Mouse (Mus musculus) erythroblast, embryonic 14.5 days (primary cell): ENCODE data around the gene Slc6a1. TPM values are rescaled to one million over a fixed set of nuclear protein-coding genes. Genes with fewer than 3 reads are reported as not detected.
"Not testable (repeated sequence)": the region's sequence is repeated elsewhere in the genome, so short reads cannot be mapped to it uniquely, and the experiment has no call there.

Experiments used
- H3K27me3 ChIP-seq: 2 replicates; pipeline ENCODE4 v1.6.1; 2012; ENCODE audit warnings: inconsistent platforms; ENCODE audit not compliant: control insufficient read depth
- H3K36me3 ChIP-seq: 2 replicates; pipeline ENCODE4 v1.6.1; 2012; ENCODE audit warnings: mild to moderate bottlenecking, inconsistent platforms; ENCODE audit not compliant: control insufficient read depth
- H3K4me1 ChIP-seq: 2 replicates; pipeline ENCODE4 v1.6.1; 2012; ENCODE audit warnings: inconsistent platforms; ENCODE audit not compliant: control insufficient read depth
- H3K4me3 ChIP-seq: replicated peaks from 2 replicates; pipeline ENCODE3; 2012; ENCODE audit warnings: moderate library complexity, mild to moderate bottlenecking, inconsistent platforms
- H3K9me3 ChIP-seq: 2 replicates; pipeline ENCODE4 v1.6.1; 2012; ENCODE audit warnings: low read length, inconsistent platforms, mixed read lengths; ENCODE audit not compliant: control insufficient read depth
- GATA1 ChIP-seq: IDR thresholded peaks from 2 replicates; pipeline ENCODE4 v1.6.1; 2012; ENCODE audit warnings: low read length, inconsistent platforms, mixed read lengths
- TAL1 ChIP-seq: IDR thresholded peaks from 3 replicates; pipeline ENCODE4 v1.6.1; 2012; ENCODE audit warnings: low read length, inconsistent platforms, mixed read lengths
- polyA plus RNA-seq: library from polyadenylated mRNA; stranded (reverse); fragments of >175 nt; gene quantifications from 2 replicates; pipeline ENCODE4 v1.2.3, GENCODE M21; 2012

Gene Slc6a1
- polyA plus RNA-seq, 1 experiment, result not detected

DNA sequence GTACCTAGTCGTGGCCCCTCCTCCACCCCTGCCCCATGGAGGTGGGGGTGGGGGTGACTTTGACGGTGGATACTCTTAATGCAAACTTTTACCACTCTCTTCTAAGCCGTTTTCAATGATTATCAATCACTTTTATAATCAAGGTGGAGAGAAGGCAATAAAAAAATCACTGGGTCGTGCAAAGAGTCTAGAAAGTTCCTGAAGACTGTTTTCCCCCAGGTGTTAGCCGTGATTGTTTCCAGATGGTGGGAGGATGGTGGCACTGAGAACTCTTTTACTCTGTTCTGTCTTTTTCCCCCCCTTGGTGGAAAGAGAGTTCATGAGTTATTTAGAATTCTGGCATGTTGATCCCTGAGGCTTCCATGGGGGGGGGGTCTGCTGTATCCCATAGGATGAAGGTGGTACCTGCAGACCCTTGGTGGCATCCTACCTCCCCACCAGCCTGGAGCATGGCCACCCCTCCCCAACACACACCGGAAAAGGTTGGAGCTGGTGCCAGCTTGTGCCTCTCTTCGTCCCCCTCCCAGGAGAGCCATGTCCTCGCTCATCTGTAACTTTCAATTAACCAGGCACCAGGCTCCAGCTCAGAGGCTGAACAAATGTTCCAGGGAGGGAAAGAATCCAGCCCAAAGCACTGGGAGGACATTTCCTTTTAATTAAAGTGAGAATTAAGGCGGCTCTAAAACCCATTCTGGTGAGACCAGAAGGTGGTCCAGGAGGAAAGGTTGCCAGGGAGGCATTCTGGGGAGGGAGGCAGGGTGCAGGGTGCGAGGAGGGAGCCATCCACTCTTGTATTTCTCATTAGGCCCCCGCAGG is 53.9 kb downstream of the Slc6a1 start:
- TF ChIP-seq TAL1, result no peak
- H3K4me1 ChIP-seq, result no peaks in the 10 kb centered on the region
- no peaks in the 10 kb centered on the region for H3K36me3 ChIP-seq

DNA sequence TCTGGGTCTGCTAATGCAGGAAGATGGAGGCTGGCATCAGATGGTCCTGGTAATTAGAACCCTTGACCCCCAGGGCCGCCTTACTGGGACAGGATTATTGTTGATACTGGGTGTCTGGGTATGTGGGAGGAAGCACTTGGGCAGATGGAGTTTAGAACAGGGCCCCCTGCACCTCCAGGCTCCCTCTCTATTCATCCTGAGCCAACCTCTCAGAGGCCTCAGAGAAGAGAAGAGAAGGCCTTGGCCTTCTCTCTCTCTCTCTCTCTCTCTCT is 54.4 kb downstream of the Slc6a1 start:
- Histone ChIP-seq H3K36me3 (no peaks in the 10 kb centered on the region), H3K4me1 (no peaks in the 10 kb centered on the region), H3K4me3 (no peak overlapping the region), H3K27me3 (no peaks in the 10 kb centered on the region), H3K9me3 (no peaks in the 10 kb centered on the region)
- no peak for TF ChIP-seq TAL1
- no peak for TF ChIP-seq GATA1

More for the DNA sequence above, 53.9 kb downstream of the Slc6a1 start:
- Histone ChIP-seq H3K4me3 (no peak overlapping the region), H3K9me3 (no peaks in the 10 kb centered on the region), H3K27me3 (no peaks in the 10 kb centered on the region)

DNA sequence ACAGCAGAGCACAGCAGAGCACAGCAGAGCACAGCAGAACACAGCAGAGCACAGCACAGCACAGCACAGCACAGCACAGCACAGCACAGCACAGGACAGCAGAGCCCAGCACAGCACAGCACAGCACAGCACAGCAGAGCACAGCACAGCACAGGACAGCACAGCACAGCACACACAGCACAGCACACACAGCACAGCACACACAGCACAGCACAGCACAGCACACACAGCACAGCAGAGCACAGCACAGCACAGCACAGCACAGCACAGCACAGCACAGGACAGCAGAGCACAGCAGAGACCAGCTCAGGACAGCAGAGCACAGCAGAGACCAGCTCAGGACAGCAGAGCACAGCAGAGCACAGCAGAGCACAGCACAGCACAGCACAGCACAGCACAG is 58.9 kb downstream of the Slc6a1 start:
- not testable (repeated sequence) for H3K9me3 ChIP-seq, H3K4me3 ChIP-seq, H3K36me3 ChIP-seq, H3K4me1 ChIP-seq, H3K27me3 ChIP-seq

DNA sequence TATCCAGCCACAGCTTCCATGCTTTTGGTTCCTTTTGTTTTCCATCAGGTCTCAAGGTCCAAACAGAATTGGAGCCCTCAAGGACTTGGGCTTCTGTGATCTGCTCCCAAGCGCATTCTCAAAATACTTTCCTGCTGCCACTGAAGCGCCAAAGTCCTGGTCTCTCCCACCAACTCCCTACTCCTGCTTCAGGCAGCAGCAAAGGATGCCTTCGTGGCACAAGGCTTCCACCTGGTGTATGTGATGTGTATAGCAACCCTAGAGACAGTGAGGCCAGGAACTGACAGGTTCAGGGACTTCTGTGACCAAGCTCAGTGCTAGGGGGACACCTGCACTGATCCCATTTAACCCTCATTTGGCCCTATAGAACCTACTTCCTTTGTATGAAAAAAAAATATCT is 61.3 kb downstream of the Slc6a1 start:
- H3K4me3 ChIP-seq, result no peak overlapping the region
- no peaks in the 10 kb centered on the region for H3K4me1 ChIP-seq
- H3K36me3 ChIP-seq, result no peaks in the 10 kb centered on the region
- no peaks in the 10 kb centered on the region for H3K9me3 ChIP-seq
- no peaks in the 10 kb centered on the region for H3K27me3 ChIP-seq
- TF ChIP-seq TAL1 (no peak), GATA1 (no peak)

DNA sequence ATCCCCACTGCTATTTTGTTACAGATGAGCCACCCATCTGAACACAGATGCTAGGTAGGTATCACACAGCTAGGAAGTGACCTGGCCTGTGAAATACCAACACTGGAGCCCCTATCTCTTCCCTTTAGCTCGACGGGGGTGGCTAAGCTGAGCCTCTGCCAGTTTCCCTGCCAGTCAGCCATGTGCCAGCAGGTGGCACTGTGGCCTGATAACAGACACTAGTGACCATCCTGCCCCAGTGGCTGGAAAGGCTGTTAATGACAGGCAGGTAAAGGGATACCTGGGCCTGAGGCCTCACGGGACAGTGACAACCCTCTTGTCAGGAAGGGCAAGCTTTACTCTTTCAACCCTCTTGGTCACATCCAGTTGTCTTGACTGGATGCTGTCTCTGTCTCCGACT is 62.7 kb downstream of the Slc6a1 start:
- TF ChIP-seq GATA1 (no peak), TAL1 (no peak)
- H3K27me3 ChIP-seq, result no peaks in the 10 kb centered on the region
- no peaks in the 10 kb centered on the region for H3K9me3 ChIP-seq

DNA sequence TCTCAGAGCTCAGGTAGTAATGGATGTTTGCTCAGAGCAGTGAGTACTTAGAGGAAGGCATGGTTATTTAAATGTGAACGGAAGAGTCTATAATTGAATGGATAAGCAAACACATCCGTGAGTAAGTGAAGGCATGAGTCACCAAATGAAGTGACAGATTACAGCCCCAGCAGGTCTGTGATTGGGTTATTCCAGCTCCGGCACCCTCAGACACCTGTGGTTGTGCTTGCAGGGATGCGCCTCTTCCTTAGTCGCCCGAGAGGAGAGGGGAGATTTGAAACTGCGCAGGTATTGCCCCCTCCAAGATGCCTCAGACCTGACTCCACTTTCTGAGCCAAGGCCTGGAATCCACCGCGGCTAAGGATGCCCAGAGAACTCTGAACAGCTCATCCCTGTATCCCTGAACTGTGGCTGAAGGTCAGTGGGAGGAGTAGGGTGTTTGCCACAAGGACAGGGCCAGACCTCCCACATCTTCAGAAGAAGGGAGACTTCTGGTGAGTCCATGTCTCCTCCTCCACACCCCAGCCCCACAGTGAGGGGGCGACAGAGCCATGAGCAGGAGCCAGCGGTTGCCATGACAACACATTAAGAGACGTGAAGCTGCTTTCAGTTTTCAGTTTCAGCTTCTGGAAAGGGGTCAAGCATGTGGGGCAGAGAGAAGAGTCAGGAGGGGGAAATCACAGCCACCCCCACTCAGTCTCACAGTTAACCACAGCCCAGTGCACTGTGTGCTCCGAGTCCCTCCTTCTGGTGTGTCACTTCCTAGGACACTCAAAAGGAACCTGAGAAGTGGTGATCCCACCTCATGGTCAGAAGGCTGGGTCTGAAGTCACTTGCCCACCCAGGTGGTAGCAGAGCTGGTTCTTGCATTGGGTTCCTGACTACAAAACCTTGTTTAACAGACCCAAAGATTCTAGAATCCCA is 65.7 kb downstream of the Slc6a1 start:
- no peaks in the 10 kb centered on the region for H3K27me3 ChIP-seq
- H3K4me3 ChIP-seq, result no peak overlapping the region
- TF ChIP-seq TAL1 (no peak), GATA1 (no peak)
- H3K4me1 ChIP-seq, result no peaks in the 10 kb centered on the region
- no peaks in the 10 kb centered on the region for H3K9me3 ChIP-seq
- no peaks in the 10 kb centered on the region for H3K36me3 ChIP-seq

More for the DNA sequence above, 62.7 kb downstream of the Slc6a1 start:
- H3K36me3 ChIP-seq, result no peaks in the 10 kb centered on the region
- no peaks in the 10 kb centered on the region for H3K4me1 ChIP-seq
- H3K4me3 ChIP-seq, result no peak overlapping the region

DNA sequence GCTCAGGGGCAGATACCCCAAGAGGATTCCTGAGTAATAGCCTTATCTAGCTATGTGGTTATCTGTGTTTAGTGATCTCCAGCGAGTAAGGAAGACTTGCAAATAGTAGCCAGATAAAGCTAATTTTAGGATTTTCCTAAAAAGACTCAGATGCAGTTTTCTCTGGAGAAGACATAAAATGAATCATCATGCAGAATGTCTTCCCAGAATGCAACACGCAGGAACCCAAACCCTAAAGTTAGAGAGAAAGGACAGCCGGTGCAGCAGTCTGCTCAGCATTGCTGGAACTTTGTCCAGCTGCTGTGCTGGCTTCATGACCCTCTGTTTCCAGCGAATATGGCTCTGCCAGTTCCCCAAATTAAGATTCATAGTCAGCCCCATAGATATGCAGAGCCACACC is 72.2 kb downstream of the Slc6a1 start:
- no peaks in the 10 kb centered on the region for H3K36me3 ChIP-seq
- no peaks in the 10 kb centered on the region for H3K4me1 ChIP-seq
- TF ChIP-seq GATA1 (no peak), TAL1 (no peak)
- no peaks in the 10 kb centered on the region for H3K27me3 ChIP-seq
- no peak overlapping the region for H3K4me3 ChIP-seq
- no peaks in the 10 kb centered on the region for H3K9me3 ChIP-seq

DNA sequence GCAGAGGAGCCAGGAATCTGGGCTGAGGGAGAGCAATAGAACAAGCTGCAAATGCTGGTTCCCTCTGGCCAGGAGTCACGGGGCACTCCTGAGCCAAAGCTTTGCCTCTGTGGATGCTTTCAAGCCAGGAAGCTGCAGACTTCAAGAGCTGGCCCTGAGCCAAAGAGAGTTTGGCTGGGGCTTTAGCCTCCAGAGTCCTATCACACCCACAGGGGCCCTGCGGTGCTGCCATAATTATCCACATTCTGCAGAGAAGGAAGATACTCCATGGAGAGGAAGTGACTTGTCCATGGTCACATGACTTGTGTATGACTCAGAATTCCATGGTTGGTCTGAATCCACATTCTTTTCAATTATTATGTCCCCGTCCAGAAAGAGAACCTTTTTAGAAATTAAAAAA is 75.7 kb downstream of the Slc6a1 start:
- no peaks in the 10 kb centered on the region for H3K4me1 ChIP-seq
- no peaks in the 10 kb centered on the region for H3K27me3 ChIP-seq
- no peak overlapping the region for H3K4me3 ChIP-seq
- TF ChIP-seq TAL1, result no peak
- TF ChIP-seq GATA1, result no peak
- no peaks in the 10 kb centered on the region for H3K9me3 ChIP-seq
- H3K36me3 ChIP-seq, result no peaks in the 10 kb centered on the region

DNA sequence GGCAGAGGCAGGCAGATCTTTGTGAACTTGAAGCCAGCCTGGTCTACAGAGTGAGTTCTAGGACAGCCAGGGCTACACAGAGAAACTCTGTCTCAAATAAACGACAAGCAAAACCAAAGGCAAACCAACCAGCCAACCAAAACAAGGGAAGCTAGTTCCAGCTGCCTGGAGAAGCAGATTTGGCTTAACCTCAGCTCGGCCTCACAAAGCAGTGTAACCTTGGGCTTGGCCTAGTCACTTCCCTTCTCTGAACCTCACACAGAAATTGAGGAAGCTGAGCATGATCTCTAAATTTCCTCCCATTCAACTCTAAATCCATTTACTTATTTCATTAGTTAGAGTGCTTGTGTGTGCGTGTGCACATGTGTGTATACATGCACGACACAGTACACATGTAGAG is 79.9 kb downstream of the Slc6a1 start:
- Histone ChIP-seq H3K9me3 (no peaks in the 10 kb centered on the region), H3K4me1 (no peaks in the 10 kb centered on the region), H3K36me3 (no peaks in the 10 kb centered on the region), H3K27me3 (no peaks in the 10 kb centered on the region), H3K4me3 (no peak overlapping the region)
- TF ChIP-seq GATA1, result no peak
- no peak for TF ChIP-seq TAL1

DNA sequence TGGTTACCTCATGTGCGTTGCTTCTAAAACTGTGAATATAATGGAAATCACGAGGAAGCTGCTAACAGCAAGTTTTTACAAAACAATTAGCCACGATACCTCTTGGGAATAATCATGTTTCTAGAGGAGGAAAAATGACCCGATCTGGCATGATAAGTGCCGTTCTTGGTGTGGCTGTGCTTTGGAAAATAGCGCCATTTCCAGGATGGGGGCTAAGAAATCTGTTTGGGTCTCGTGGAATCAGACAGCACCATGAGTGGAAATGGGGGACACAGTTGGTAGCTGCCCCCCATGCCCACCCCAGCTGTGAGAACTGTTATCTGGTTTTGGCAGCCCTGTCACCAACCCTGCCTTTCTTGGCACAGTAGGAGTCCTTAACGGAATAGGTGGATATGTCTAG is 81.3 kb downstream of the Slc6a1 start:
- H3K36me3 ChIP-seq, result no peaks in the 10 kb centered on the region
- no peaks in the 10 kb centered on the region for H3K4me1 ChIP-seq
- TF ChIP-seq GATA1, result no peak
- no peak for TF ChIP-seq TAL1
- H3K9me3 ChIP-seq, result no peaks in the 10 kb centered on the region
- no peak overlapping the region for H3K4me3 ChIP-seq
- H3K27me3 ChIP-seq, result no peaks in the 10 kb centered on the region
